Mouse (Mus musculus) ES-Bruce4 (cell line): Measurements from ENCODE around the gene Myo1g.

ENCODE experiments used
- CTCF ChIP-seq: IDR thresholded peaks from one replicate; pipeline ENCODE4 v1.8.1; 2011; ENCODE audit warnings: low read depth, low read length
- EP300 ChIP-seq: IDR thresholded peaks from 2 replicates; pipeline ENCODE4 v1.6.1; 2011; ENCODE audit warnings: low read depth, low read length; ENCODE audit not compliant: insufficient read depth
- POLR2A ChIP-seq: IDR thresholded peaks from one replicate; pipeline ENCODE4 v1.8.1; 2011; ENCODE audit warnings: low read length; ENCODE audit not compliant: insufficient read depth

- TF ChIP-seq CTCF: no peak
- TF ChIP-seq POLR2A: no peak
- TF ChIP-seq EP300: no peak
Measured at GRCm38 (mm10) chr11:6476876-6477275, 43.9 kb downstream of the Myo1g start.
